Mouse (Mus musculus): Measurements from ENCODE around the gene Dnah7a. TPM values are rescaled to one million over a fixed set of nuclear protein-coding genes. Genes with fewer than 3 reads are reported as not detected.
A peak's percentile ranks its signal among the peaks of the same experiment; 100 is the strongest.
"Not testable (repeated sequence)": the region's sequence is repeated elsewhere in the genome, so short reads cannot be mapped to it uniquely, and the experiment has no call there.

Gene Dnah7a
- total and polyA plus RNA-seq, 2 experiments from 2014 or later: 4.5 to 12.0 TPM

DNA sequence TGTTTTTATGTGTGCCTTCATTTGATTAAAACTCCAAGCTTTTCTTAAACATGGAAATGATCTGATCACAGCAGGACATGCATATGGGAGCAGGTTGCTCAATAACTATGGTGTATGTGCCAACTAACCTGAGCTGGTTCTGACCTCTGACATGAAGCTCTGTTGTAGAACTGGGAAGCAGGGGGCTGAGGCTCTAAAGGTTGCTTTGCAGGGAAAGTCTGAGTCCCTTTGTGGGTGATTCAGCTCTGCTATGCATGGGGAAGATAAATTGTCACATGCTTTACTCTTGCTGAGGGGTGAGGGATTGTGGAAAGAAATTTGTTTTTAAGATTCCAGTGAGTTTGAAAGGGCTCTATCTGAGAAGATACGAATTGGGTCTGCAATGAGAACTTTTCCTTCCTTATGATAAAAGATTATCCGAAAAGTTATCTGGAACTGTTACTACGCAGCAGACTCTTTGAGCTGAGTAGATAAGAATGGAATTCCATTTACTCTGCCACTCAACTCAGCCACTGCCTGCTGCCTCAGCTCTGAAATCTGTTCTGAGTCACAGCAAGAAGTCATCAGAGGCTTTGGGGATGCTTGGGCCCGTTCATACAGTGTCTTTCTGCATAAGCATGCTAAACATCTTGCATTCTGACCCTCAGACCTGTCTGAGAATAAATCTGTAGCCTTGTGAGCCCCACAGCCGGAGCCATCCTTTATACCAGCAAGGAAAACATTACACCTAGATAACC, 22.1 kb upstream of the Dnah7a start:
- Histone ChIP-seq H3K27ac (ENCODE audit: low read depth, low read length) (no peak overlapping the region), H3K27me3 (ENCODE audit: insufficient read depth, low read length) (no peaks in the 10 kb centered on the region), H3K4me1 (ENCODE audit: insufficient read depth, low read length) (no peaks in the 10 kb centered on the region), H3K4me3 (ENCODE audit: low read depth, low read length) (no peak overlapping the region), H3K9me3 (ENCODE audit: low read length) (no peaks in the 10 kb centered on the region), H3K36me3 (ENCODE audit: insufficient read depth, low read length) (no peaks in the 10 kb centered on the region), H3K4me2 (ENCODE audit: low read depth, low read length, poor library complexity, severe bottlenecking) (no peak overlapping the region), H3K9ac (replicated peaks; ENCODE audit: low read length, poor library complexity, severe bottlenecking) (no peak overlapping the region)
- WGBS: 77% methylated on average over 5 of the region's 5 CpGs
- TF ChIP-seq CTCF (IDR thresholded peaks at IDR 0.05): no peak
- DNase-seq (ENCODE audit: low spot score): no peak
- ATAC-seq (ENCODE audit: low FRiP score): no peak

DNA sequence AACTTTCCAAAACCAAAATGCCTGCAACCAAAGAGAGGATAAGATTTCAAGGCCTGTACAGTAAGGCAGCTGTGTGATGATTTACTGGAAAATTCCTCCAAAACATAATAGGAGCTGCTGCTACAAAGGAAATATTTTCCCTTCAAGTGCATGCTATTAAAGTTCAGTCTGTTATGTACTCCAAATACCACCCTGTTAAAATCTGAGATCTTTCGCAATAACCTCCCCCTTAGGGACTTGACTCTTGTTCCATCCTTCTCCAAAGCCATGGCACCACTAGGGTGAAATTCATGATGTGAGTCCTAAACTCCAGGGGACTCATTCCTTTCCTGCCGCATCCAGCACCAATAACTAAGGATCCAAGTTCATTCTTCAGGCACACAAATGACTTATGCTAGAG, 20.3 kb upstream of the Dnah7a start:
- Histone ChIP-seq H3K27ac (ENCODE audit: low read depth, low read length) (no peak overlapping the region), H3K4me3 (ENCODE audit: low read depth, low read length) (no peak overlapping the region), H3K9me3 (ENCODE audit: low read length) (no peaks in the 10 kb centered on the region), H3K36me3 (ENCODE audit: insufficient read depth, low read length) (no peaks in the 10 kb centered on the region), H3K9ac (replicated peaks; ENCODE audit: low read length, poor library complexity, severe bottlenecking) (no peak overlapping the region), H3K4me2 (ENCODE audit: low read depth, low read length, poor library complexity, severe bottlenecking) (no peak overlapping the region), H3K27me3 (ENCODE audit: insufficient read depth, low read length) (no peaks in the 10 kb centered on the region), H3K4me1 (ENCODE audit: insufficient read depth, low read length) (no peaks in the 10 kb centered on the region)
- no peak for TF ChIP-seq CTCF (IDR thresholded peaks at IDR 0.05)
- WGBS: 96% methylated on average over 2 of the region's 2 CpGs
- ATAC-seq (ENCODE audit: low FRiP score) (no peak), DNase-seq (ENCODE audit: low spot score) (no peak)

DNA sequence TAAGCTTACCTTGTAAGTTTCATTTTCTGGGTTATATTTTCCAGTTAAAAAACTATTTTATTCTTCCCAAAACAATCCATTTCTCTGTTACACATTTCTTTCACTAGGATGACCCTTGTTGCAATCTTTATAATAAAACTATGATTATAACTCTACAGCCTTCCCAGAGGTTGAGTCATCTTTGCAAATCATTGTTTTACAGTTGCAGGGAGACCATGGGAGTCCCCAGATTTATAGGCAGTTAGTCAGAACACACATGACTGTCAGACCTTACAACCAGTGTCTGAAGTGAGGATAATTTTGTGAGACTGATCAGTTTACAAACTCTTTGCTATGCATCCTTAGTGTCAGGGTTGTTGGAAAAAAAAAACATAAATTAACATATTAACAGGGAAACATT, 14.8 kb upstream of the Dnah7a start:
- ATAC-seq (ENCODE audit: low FRiP score) (no peak), DNase-seq (ENCODE audit: low spot score) (no peak)
- H3K36me3 ChIP-seq (ENCODE audit: insufficient read depth, low read length): no peaks in the 10 kb centered on the region
- no peak overlapping the region for H3K4me3 ChIP-seq (ENCODE audit: low read depth, low read length)
- no peaks in the 10 kb centered on the region for H3K9me3 ChIP-seq (ENCODE audit: low read length)
- no peak overlapping the region for H3K27ac ChIP-seq (ENCODE audit: low read depth, low read length)
- TF ChIP-seq CTCF (IDR thresholded peaks at IDR 0.05): no peak
- no peaks in the 10 kb centered on the region for H3K4me1 ChIP-seq (ENCODE audit: insufficient read depth, low read length)
- no peak overlapping the region for H3K4me2 ChIP-seq (ENCODE audit: low read depth, low read length, poor library complexity, severe bottlenecking)
- H3K9ac ChIP-seq (replicated peaks; ENCODE audit: low read length, poor library complexity, severe bottlenecking): no peak overlapping the region
- no peaks in the 10 kb centered on the region for H3K27me3 ChIP-seq (ENCODE audit: insufficient read depth, low read length)

DNA sequence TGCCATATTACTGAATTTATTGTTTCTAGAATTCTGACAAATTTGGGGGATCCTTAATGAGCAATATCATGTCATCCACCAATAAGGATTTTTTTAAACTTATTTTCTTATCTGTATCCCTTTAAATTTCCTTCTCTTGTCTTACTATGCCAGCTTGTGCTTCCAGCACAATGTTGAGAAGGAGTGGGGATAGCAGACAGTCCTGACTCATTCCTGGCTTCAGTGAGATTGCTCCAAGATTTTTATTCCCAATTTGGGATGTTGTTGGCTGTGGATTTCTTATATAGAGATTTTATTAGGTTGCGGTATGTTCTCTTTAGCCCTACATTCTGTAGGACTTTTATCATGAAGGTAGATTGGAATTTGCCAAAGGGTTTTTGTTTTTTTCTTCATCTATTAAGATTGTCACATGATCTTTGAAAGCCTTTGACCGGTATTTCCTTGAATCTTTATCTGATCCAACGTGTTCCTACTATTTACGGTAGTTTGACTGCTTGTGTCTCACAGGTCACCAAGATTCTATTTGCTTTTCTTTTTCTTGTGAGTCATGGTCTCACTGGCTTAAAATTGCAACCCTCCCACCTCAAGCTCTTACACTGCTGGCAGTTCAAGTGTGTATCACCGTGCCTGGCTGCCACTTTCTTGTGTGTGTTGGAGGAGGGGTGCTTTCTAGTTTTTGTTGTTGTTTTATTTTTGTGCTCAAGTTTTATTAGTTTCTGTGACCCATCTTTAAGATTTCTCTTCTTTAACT, 14.2 kb upstream of the Dnah7a start:
- no peak for TF ChIP-seq CTCF (IDR thresholded peaks at IDR 0.05)
- Histone ChIP-seq H3K27me3 (ENCODE audit: insufficient read depth, low read length) (no peaks in the 10 kb centered on the region), H3K4me2 (ENCODE audit: low read depth, low read length, poor library complexity, severe bottlenecking) (no peak overlapping the region), H3K36me3 (ENCODE audit: insufficient read depth, low read length) (no peaks in the 10 kb centered on the region), H3K4me3 (ENCODE audit: low read depth, low read length) (no peak overlapping the region), H3K27ac (ENCODE audit: low read depth, low read length) (no peak overlapping the region), H3K9ac (replicated peaks; ENCODE audit: low read length, poor library complexity, severe bottlenecking) (no peak overlapping the region), H3K4me1 (ENCODE audit: insufficient read depth, low read length) (no peaks in the 10 kb centered on the region), H3K9me3 (ENCODE audit: low read length) (no peaks in the 10 kb centered on the region)
- DNase-seq (ENCODE audit: low spot score): no peak
- no peak for ATAC-seq (ENCODE audit: low FRiP score)
- 89% methylated on average over 5 of the region's 5 CpGs for WGBS

DNA sequence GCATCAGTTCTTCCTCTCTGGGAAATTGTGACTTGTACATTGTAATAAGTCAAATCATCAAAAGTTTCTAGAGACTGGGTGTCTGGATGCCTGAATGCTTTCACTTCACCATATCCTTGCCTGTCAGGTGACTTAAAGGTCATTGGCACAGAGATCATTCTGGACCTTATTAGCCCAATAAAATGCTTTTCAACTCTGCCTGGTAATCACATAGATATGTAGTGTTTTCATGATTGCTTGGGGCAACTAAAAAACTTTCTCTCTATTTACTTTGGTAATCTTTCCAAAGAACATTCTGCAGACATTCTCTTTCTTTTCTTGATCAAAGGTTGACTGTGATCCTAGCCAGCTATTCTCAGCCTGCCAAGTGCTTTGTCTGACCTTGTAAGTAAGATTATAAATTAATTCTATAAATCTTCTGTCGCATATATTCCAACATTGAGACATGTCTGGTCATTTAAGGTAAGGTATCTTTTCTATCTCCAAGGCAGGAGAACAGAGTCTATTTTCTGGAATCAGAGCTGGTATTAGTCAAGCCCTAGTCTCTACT, 9.5 kb upstream of the Dnah7a start:
- Histone ChIP-seq H3K4me2 (ENCODE audit: low read depth, low read length, poor library complexity, severe bottlenecking) (no peak overlapping the region), H3K9me3 (ENCODE audit: low read length) (no peaks in the 10 kb centered on the region), H3K9ac (replicated peaks; ENCODE audit: low read length, poor library complexity, severe bottlenecking) (no peak overlapping the region), H3K4me1 (ENCODE audit: insufficient read depth, low read length) (no peaks in the 10 kb centered on the region), H3K36me3 (ENCODE audit: insufficient read depth, low read length) (no peaks in the 10 kb centered on the region), H3K27me3 (ENCODE audit: insufficient read depth, low read length) (no peaks in the 10 kb centered on the region), H3K4me3 (ENCODE audit: low read depth, low read length) (no peak overlapping the region), H3K27ac (ENCODE audit: low read depth, low read length) (no peak overlapping the region)
- ATAC-seq (ENCODE audit: low FRiP score) (no peak), DNase-seq (ENCODE audit: low spot score) (no peak)
- 85% methylated on average over 1 of the region's 1 CpGs for WGBS
- no peak for TF ChIP-seq CTCF (IDR thresholded peaks at IDR 0.05)

DNA sequence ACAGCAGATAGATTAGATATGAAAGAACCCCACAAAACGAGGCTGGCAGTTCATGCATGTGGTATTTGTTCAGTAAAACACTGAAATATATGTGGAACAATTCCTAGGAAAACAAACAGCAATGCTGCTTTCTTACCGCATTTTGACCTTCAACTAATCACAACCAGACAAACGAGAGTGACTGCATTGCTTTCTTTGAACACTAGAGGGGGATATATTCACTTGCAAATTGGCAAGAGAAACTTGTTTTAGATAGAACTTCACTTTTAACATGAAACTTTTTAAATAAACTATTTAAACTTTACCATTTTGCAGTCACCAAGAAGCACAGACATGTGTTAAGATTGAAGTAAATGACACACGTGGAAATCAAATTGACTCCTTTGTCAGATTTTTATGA, 8.9 kb upstream of the Dnah7a start:
- peak; percentile 91 for TF ChIP-seq CTCF (IDR thresholded peaks at IDR 0.05)
- no peak overlapping the region for H3K27ac ChIP-seq (ENCODE audit: low read depth, low read length)
- no peak overlapping the region for H3K4me3 ChIP-seq (ENCODE audit: low read depth, low read length)
- H3K36me3 ChIP-seq (ENCODE audit: insufficient read depth, low read length): no peaks in the 10 kb centered on the region
- DNase-seq (ENCODE audit: low spot score): peak; percentile 77
- no peak for ATAC-seq (ENCODE audit: low FRiP score)
- no peak overlapping the region for H3K4me2 ChIP-seq (ENCODE audit: low read depth, low read length, poor library complexity, severe bottlenecking)
- H3K27me3 ChIP-seq (ENCODE audit: insufficient read depth, low read length): no peaks in the 10 kb centered on the region
- no peaks in the 10 kb centered on the region for H3K9me3 ChIP-seq (ENCODE audit: low read length)
- no peaks in the 10 kb centered on the region for H3K4me1 ChIP-seq (ENCODE audit: insufficient read depth, low read length)
- WGBS: 3% methylated on average over 4 of the region's 4 CpGs
- no peak overlapping the region for H3K9ac ChIP-seq (replicated peaks; ENCODE audit: low read length, poor library complexity, severe bottlenecking)

DNA sequence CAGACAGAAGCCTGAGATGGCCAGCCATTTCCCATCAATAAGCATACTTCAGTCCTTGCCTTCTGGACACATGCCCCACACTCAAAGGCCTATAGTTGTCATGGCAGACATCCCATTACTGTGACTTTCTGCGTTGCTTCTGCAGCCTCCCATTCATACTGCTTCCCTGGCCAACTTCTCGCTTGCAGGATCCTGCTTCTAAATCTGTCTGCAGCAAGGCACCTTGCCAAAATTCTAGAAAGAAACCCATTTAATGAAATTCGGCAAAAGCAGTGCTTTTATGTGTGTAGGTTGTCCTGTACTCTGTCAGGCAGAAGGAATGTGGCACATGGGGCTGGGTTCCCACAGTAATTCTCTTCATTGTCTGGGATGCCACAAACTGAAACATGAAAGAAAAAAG, 6.8 kb upstream of the Dnah7a start:
- H3K27me3 ChIP-seq (ENCODE audit: insufficient read depth, low read length); H3K4me2 ChIP-seq (ENCODE audit: low read depth, low read length, poor library complexity, severe bottlenecking); H3K27ac ChIP-seq (ENCODE audit: low read depth, low read length); H3K4me1 ChIP-seq (ENCODE audit: insufficient read depth, low read length); DNase-seq (ENCODE audit: low spot score); H3K36me3 ChIP-seq (ENCODE audit: insufficient read depth, low read length); H3K9ac ChIP-seq (replicated peaks; ENCODE audit: low read length, poor library complexity, severe bottlenecking); H3K9me3 ChIP-seq (ENCODE audit: low read length); H3K4me3 ChIP-seq (ENCODE audit: low read depth, low read length): not testable (repeated sequence)
- WGBS: 25% methylated on average over 2 of the region's 3 CpGs
- peak; percentile 55; the same call in 1 of the 2 replicates for ATAC-seq (ENCODE audit: low FRiP score)

Data from midbrain, postnatal 0 days (tissue).